Mouse (Mus musculus) kidney, postnatal 0 days (tissue): ENCODE measurements around the gene Stam2. TPM values are rescaled to one million over a fixed set of nuclear protein-coding genes. Genes with fewer than 3 reads are reported as not detected.
A peak's percentile ranks its signal among the peaks of the same experiment; 100 is the strongest.

ENCODE experiments used
- ATAC-seq: fragments of 200-750 bp; cut with Nextera tagmentation; replicated peaks from 2 replicates; pipeline ENCODE4 v1.8.0; 2017; ENCODE audit warnings: low read depth, moderate number of reproducible peaks, moderate TSS enrichment, moderate library complexity; ENCODE audit not compliant: low FRiP score
- DNase-seq: peaks from one replicate; pipeline ENCODE4 v3.0.0-alpha.2; 2016; ENCODE audit warnings: low spot score
- H3K27ac ChIP-seq: fragments of 300-500 bp; sonication (generic); 2 replicates; pipeline ENCODE4 v1.5.1; 2014; ENCODE audit warnings: mild to moderate bottlenecking
- H3K27me3 ChIP-seq: fragments of 300-500 bp; sonication (generic); 2 replicates; pipeline ENCODE4 v1.6.1; 2014; ENCODE audit warnings: low read length, mixed read lengths; ENCODE audit not compliant: insufficient read depth
- H3K36me3 ChIP-seq: fragments of 300-500 bp; sonication (generic); 2 replicates; pipeline ENCODE4 v1.6.1; 2014; ENCODE audit warnings: low read length, mixed read lengths; ENCODE audit not compliant: insufficient read depth
- H3K4me1 ChIP-seq: fragments of 300-500 bp; sonication (generic); replicated peaks from 2 replicates; pipeline ENCODE4 v1.6.1; 2014; ENCODE audit warnings: antibody characterized with exemption, low read length, mixed read lengths; ENCODE audit not compliant: insufficient read depth
- H3K4me2 ChIP-seq: fragments of 300-500 bp; sonication (generic); 2 replicates; pipeline ENCODE4 v1.6.1; 2014; ENCODE audit warnings: mild to moderate bottlenecking, low read length, moderate library complexity, mixed read lengths
- H3K4me3 ChIP-seq: fragments of 300-500 bp; sonication (generic); replicated peaks from 2 replicates; pipeline ENCODE4 v1.5.1; 2014; ENCODE audit warnings: low read depth, low read length
- H3K9ac ChIP-seq: fragments of 300-500 bp; sonication (generic); 2 replicates; pipeline ENCODE4 v1.6.1; 2014; ENCODE audit warnings: low read depth, low read length
- H3K9me3 ChIP-seq: fragments of 300-500 bp; sonication (generic); replicated peaks from 2 replicates; pipeline ENCODE4 v1.6.1; 2016; ENCODE audit warnings: low read length, inconsistent platforms, mixed read lengths
- CTCF ChIP-seq: IDR thresholded peaks from 2 replicates; pipeline ENCODE4 v1.5.1; 2016; ENCODE audit warnings: antibody characterized with exemption, low read depth, mild to moderate bottlenecking, moderate library complexity
- WGBS: fragments of 180-500 bp; shearing (Covaris S2); extraction: QIAGEN DNeasy Blood & Tissue Kit; methylation state at CpG from one replicate; pipeline ENCODE4 v1.1.7; 2014; 5-methylcytosine and 5-hydroxymethylcytosine counted together
- polyA plus RNA-seq: library from polyadenylated mRNA; unstranded; fragments of >200 nt; fragmentation: Nextera tagmentation; extraction: Ambion mirVana; gene quantifications from 2 replicates; pipeline ENCODE4 v1.2.1, GENCODE M21; 2015

The Stam2 gene
- polyA plus RNA-seq, 1 experiment from 2014 or later = 29.8 TPM

GRCm38 (mm10) chr2:52753573-52754317 is 11.7 kb upstream of the Stam2 start:
- no peaks in the 10 kb centered on the region for H3K27me3 ChIP-seq

DNA sequence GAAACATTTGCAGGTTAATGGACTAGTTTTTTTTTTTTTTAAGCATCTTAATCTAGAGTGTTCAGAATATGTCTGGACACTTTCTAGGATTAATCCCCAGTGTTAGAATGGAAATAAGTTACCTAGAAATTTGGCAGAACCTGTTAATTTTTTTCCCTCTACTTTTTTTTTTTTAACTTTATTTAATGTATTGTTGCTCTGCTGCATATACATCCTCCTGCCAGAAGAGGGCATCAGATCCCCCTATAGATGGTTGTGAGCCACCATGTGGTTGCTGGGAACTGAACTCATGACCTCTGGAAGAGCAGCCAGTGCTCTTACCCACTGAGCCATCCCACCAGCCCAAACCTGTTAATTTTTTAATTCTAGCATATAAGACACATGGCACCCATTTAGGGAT is 2.0 kb upstream of the Stam2 start:
- ATAC-seq = no peak

More at GRCm38 (mm10) chr2:52753573-52754317, 11.7 kb upstream of the Stam2 start:
- H3K9ac ChIP-seq = no peak overlapping the region
- H3K27ac ChIP-seq = no peak overlapping the region
- DNase-seq (no peak), ATAC-seq (no peak)
- no peak overlapping the region for H3K4me2 ChIP-seq
- no peaks in the 10 kb centered on the region for H3K9me3 ChIP-seq
- no peak overlapping the region for H3K4me3 ChIP-seq
- H3K36me3 ChIP-seq = no peaks in the 10 kb centered on the region
- no peaks in the 10 kb centered on the region for H3K4me1 ChIP-seq
- no peak for TF ChIP-seq CTCF
- WGBS = 82% methylated on average over 3 of the region's 3 CpGs

GRCm38 (mm10) chr2:52741681-52742255 is 313 bp downstream of the Stam2 start:
- H3K9ac ChIP-seq = peak overlapping the region; percentile 97
- under 1% methylated on average over 54 of the region's 54 CpGs for whole genome bisulfite sequencing
- DNase-seq = peak; percentile 84

More for the DNA sequence above, 2.0 kb upstream of the Stam2 start:
- Histone ChIP-seq H3K9ac (no peak overlapping the region), H3K9me3 (no peaks in the 10 kb centered on the region), H3K4me3 (no peak overlapping the region), H3K36me3 (no peaks in the 10 kb centered on the region), H3K27me3 (no peaks in the 10 kb centered on the region), H3K27ac (no peak overlapping the region), H3K4me1 (no peaks in the 10 kb centered on the region), H3K4me2 (no peak overlapping the region)
- peak; percentile 36 for TF ChIP-seq CTCF
- DNase-seq = no peak

GRCm38 (mm10) chr2:52740596-52740995 is 1.5 kb downstream of the Stam2 start:
- H3K4me2 ChIP-seq = peak overlapping the region; percentile 79; the same call in 1 of the 2 replicates
- ATAC-seq (no peak), DNase-seq (no peak)
- no peak for TF ChIP-seq CTCF
- no peaks in the 10 kb centered on the region for H3K9me3 ChIP-seq
- H3K36me3 ChIP-seq = no peaks in the 10 kb centered on the region
- H3K27me3 ChIP-seq = no peaks in the 10 kb centered on the region
- no peak overlapping the region for H3K27ac ChIP-seq
- H3K9ac ChIP-seq = no peak overlapping the region
- WGBS = 65% methylated on average over 4 of the region's 4 CpGs
- H3K4me3 ChIP-seq = no peak overlapping the region
- no peaks in the 10 kb centered on the region for H3K4me1 ChIP-seq

More at GRCm38 (mm10) chr2:52741681-52742255, 313 bp downstream of the Stam2 start:
- no peak for TF ChIP-seq CTCF
- Histone ChIP-seq H3K4me2 (peak overlapping the region; percentile 79), H3K36me3 (no peaks in the 10 kb centered on the region), H3K9me3 (no peaks in the 10 kb centered on the region), H3K27me3 (no peaks in the 10 kb centered on the region), H3K4me1 (no peaks in the 10 kb centered on the region), H3K4me3 (peak overlapping the region; percentile 65), H3K27ac (peak overlapping the region; percentile 99)
- ATAC-seq = peak; percentile 89

- H3K27me3 ChIP-seq = no peaks in the 10 kb centered on the region
- H3K27ac ChIP-seq = no peak overlapping the region
- ATAC-seq (no peak), DNase-seq (no peak)
- H3K9me3 ChIP-seq = no peaks in the 10 kb centered on the region
- 94% methylated on average over 7 of the region's 7 CpGs for WGBS
- H3K36me3 ChIP-seq = no peaks in the 10 kb centered on the region
- H3K4me1 ChIP-seq = no peaks in the 10 kb centered on the region
- no peak for TF ChIP-seq CTCF
- H3K4me3 ChIP-seq = no peak overlapping the region
- no peak overlapping the region for H3K9ac ChIP-seq
- H3K4me2 ChIP-seq = no peak overlapping the region
These were observed 7.6 kb downstream of the Stam2 start for GRCm38 (mm10) chr2:52734504-52734903.

- TF ChIP-seq CTCF = no peak
- WGBS = 89% methylated on average over 7 of the region's 7 CpGs
- DNase-seq = no peak
- no peaks in the 10 kb centered on the region for H3K4me1 ChIP-seq
- no peaks in the 10 kb centered on the region for H3K36me3 ChIP-seq
- H3K27me3 ChIP-seq = no peaks in the 10 kb centered on the region
- no peak overlapping the region for H3K9ac ChIP-seq
- ATAC-seq = no peak
- no peak overlapping the region for H3K4me2 ChIP-seq
- no peak overlapping the region for H3K27ac ChIP-seq
- H3K4me3 ChIP-seq = no peak overlapping the region
- no peaks in the 10 kb centered on the region for H3K9me3 ChIP-seq
These were observed 8.4 kb downstream of the Stam2 start for GRCm38 (mm10) chr2:52733659-52734058.
